Mouse (Mus musculus) kidney, adult 18-20 months (tissue): Measurements from ENCODE around the gene Nprl2.

Experiments
- DNase-seq: peaks from one replicate; pipeline ENCODE4 v3.0.0; 2021

The Nprl2 gene

GRCm38 (mm10) chr9:107578587-107578986 is 36.6 kb downstream of the Nprl2 start, which contains the start of gene Naa80:
TSS of gene Naa80 (plus strand) at chr9:107578887.
- no peak for DNase-seq

- no peak for DNase-seq
Observed at GRCm38 (mm10) chr9:107579023-107579900, 37.2 kb downstream of the Nprl2 start.

- DNase-seq, result peak; percentile 90
Observed at GRCm38 (mm10) chr9:107580501-107581317, 38.7 kb downstream of the Nprl2 start, which contains the start of gene Hyal3. TSS of gene Hyal3 (plus strand) at chr9:107580818.

DNA sequence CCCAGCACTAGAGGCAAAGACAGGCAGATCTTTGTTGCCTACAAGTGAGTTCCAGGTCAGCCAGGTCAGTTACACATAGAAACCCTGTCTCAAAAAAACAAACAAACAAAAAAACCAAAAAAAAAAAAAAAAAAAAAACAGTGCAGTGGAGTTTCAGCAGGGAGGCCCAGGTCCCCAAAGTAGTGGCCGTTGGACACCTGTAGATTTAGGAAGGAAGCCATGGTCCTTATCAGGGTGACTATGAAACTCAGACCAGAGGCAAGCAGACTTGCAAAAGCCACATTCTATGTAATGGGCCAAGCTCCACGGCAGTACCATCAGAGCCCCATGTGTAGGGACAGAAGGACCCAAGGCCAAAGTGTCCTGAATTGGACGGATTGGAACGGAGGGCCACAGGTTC is 39.6 kb downstream of the Nprl2 start:
- no peak for DNase-seq

GRCm38 (mm10) chr9:107582509-107583062 is 40.6 kb downstream of the Nprl2 start:
- DNase-seq, result peak; percentile 39

GRCm38 (mm10) chr9:107583174-107583573 is 41.1 kb downstream of the Nprl2 start:
- DNase-seq, result no peak

- no peak for DNase-seq
Observed at GRCm38 (mm10) chr9:107586504-107586903, 44.5 kb downstream of the Nprl2 start.

- DNase-seq, result peak; percentile 97
Observed at GRCm38 (mm10) chr9:107586974-107587832, 45.2 kb downstream of the Nprl2 start, which contains the start of gene Ifrd2. TSS of gene Ifrd2 (plus strand) at chr9:107587642.

DNA sequence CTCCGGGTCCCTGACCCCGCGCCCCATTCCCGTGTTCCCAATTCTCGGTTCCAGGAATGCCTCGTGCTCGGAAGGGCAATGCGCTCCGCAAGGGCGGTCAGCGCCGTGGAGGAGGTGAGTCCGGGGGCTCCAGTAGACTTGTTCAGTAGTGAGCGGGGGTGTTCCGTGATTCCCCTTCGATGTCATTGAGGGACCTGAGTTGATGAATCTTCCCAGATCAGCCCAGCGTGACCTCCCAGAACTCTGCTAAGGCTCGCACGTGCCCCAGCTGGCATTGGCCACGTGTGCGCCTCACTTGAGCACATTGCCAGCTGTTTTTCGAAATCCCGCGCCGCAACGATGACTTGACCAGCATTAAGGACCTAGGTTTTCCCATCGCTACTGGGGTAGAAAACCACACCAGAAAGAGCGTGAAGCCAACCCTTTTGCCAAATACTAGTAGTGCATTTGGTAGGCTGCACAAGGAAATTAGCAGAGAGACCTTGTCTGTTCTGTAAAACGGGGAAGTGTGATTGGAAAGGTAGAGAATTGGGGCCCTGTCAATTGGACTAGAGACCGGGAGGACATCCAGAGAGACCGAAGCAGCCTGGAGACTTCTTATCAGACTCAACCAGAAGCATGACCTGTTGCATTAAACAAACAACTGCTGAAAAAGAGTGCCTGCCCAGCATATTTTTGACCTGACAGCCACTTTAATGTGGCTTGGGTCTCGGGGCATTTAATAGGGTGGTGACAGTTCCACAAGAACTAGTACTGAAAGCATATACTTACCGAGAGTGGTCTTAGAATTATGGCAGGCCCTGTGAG is 46.0 kb downstream of the Nprl2 start:
- DNase-seq, result no peak

DNA sequence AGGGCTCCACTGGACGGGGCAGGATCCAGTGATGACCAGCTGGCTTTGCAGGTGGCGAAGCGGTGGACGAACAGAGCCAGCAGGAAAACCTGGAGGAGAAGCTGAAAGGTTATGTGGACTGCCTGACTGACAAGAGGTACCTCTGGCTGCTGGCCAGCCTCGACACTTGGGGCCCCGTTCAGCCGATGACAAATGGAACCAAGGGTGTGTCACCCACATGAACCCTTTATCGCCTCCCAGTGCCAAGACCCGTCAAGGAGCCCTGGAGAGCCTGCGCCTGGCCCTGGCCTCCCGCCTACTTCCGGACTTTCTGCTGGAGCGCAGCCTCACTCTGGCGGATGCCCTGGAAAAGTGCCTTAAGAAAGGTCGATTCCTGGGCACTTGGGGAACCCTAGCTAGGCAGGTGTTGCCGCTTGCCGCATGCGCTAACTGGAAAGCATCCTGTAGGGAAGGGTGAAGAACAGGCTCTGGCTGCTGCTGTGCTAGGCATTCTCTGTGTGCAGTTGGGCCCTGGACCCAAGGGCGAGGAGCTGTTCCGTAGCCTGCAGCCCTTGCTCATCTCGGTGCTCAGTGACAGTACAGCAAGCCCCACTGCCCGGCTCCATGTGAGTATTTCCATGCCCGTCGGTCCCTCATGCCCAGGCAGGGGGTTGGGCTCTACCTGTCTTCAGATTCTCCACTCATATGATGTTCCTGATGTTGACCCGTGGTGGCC is 48.2 kb downstream of the Nprl2 start:
- DNase-seq, result peak; percentile 73

DNA sequence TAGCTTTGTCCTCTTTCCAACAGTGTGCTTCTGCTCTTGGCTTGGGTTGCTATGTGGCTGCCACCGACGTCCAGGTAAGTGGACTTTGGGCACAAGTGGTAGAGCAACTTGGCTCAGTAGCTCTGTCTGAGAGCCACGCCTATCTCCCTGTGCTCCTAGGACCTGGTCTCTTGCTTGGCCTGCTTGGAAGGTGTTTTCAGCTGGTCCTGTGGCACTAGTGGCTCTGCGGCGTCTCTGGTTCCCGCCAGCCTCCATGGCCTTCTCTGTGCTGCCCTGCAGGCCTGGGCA is 48.7 kb downstream of the Nprl2 start:
- DNase-seq, result no peak

DNA sequence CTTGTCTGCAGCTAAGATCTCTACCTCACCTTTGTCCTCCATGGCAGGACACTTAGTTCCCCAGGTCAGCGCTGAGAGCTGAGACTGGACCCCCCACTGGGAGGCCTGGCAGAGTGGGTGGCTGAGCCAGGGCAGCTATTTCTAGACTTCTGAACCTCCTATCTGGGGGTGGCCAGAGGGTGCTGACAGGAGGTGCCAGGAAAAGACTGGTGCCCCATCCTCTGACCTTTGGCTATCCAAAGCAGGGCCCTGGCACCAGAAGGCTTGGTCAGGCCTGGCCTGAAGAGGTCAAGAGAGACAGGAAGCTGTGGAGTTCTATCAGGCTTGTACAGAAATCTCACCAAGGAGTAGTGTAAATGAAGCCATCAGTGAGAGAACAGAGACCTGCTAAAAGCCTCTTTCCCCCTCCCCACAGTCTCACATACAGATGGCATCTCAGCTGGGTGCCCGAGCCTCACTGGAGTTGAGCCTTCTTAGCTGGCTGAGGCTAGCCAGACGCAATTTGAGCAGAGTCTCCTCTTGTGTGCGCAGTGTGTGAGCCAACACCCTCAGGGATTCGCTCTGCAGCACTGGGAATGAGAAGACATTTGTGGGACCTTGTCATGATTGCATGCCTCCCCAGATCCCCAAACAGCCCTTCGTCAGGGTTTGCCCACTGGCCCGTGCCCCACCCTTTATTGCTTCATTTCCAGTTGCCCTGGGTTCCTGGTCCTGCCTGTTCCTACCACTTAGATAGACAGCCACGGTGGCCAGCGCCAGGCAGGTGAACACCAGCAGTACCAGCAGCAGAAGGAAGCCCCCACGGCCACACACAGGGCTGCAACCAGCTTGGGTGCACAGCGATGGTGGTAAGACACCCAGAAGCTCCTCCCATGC is 51.3 kb downstream of the Nprl2 start:
- DNase-seq, result peak; percentile 73

- no peak for DNase-seq
Observed at GRCm38 (mm10) chr9:107594281-107595062, 52.4 kb downstream of the Nprl2 start.
